Mouse (Mus musculus) lung, postnatal 36 days (tissue): ENCODE data around the gene Gm10130.
"Not testable (repeated sequence)": the region's sequence is repeated elsewhere in the genome, so short reads cannot be mapped to it uniquely, and the experiment has no call there.

Experiments used
- DNase-seq: peaks from one replicate; pipeline ENCODE4 v3.0.0; 2022; ENCODE audit warnings: mixed read lengths

Gm10130 gene

DNA sequence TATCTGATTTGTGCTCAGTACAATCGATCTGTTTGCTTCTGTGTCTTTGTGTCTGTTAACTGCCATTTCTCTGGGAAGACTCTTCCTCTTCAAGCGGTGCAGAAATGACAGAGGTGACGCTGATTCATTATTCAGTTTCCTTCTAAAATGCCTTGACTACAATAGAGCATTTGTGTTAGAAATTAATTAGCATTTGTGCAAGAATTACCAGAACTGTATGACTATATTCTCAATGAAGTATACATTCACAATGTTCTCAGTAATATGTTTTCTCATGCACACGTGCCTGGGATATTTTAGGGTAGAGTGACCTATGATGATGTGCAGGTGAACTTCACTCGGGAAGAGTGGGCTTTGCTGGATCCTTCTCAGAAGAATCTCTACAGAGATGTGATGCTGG lies at the start of gene Gm10130:
Gene Gm10130, plus strand, starts transcription at position 301 of the 400 bp plus-strand sequence.
- DNase-seq = no peak

DNA sequence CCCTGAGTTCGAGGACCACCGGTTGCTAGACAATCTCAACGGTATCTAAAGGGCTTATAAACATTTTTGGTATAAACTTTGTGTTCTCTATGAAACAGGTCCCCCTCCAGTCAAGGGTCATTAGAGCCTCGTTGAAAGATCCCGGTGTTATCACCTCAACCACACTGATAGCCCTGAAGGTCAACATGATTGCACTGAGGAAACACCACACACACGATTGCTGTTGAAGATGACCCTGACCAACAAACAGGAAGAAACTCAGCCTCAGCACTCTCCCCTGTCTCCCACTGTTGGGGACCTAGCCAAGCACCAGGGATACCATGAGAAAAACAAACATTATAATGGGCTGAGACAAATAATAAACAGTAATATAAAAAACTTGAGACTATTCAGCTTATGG lies 29.8 kb upstream of the Gm10130 start:
- no peak for DNase-seq

DNA sequence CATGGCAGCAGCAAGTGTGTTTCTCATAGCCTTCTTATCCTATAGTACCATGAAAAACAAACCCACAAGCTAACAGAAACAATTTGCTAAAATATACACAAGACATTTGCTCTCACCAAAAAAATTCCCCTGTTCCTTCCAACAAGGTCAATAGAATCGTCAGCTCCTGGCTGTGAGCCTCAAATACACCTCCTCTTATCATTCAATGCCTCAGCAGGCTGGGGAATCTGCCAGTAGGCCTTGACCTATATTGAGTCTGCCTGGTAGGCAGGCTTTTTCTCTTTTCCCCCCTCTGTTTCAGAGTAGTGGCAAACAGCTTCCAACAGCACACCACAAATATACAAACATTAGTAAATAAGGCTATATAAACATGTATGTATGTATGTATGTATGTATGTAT lies 24.4 kb upstream of the Gm10130 start:
- no peak for DNase-seq

DNA sequence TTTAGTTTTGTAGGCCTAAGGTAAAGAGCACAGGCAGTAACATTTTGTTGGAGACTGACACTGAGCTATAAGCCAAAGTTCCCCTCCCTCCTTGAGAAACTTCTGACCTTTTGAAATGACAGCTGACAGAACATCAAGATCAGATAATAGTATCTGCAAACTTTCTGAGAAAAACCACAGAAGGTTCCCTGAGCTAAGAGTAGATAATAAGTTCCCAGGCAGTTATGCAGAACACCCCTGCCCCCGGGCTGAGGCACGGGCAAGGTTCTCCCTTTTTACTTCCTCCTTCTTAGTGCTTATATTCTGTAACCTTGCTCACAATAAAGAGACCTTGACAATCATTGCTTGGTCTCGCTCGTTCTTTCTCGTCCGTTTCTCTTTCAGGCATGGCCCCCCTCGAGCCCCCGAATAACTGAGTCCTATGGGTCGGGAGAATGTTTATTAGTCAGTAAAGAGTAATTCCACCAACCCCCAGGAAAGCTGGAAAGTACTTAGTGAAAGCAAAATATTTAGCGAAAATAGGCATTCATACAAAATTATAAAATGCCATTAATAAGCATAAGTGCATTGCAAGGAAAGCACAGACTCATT lies 16.2 kb upstream of the Gm10130 start:
- DNase-seq = peak; percentile 54

DNA sequence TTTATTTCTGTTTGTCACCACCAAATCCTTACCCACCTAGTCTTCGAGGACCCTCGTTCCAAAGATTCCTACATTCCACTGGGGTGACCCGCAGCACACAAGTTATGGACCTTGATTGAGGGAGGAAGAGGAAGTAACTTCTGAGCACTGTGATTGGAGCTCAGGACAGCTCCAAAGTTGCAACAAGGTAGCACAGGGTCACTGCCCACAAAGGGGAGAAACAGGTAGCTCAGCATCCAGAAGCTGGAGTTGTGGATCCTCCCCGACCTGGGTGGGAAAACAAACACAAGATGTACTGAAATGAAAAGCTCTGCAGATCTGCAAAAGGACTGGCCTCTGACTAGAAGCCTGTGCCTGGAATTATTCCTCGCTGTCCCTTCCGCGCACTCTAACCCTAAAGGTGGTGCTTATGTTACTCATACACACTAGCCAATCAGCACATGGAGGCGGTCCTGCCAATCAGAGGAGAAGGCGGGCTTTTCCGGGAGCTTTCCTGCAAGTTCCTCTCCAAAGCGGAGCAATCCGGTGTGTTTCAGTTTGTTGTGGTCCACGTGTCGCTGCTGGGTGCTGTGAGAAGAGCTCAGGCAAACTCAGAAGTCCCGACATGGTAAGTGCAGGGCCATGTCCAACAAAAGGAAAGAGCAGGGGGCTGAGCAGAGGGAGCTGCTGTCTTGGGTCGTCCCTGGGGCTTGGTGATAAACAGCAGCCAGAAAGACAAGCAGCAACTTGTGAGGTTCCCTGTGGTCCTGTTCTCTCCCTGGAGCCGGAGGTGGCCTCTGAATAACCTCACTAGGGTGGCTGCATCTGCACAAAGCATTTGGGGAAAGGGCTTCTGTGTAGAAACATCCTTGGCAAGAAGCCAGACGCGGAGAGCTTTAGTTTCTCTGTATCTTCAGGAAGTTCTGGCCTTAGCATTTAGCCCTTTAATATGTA lies 12.3 kb upstream of the Gm10130 start:
- peak; percentile 97 for DNase-seq

DNA sequence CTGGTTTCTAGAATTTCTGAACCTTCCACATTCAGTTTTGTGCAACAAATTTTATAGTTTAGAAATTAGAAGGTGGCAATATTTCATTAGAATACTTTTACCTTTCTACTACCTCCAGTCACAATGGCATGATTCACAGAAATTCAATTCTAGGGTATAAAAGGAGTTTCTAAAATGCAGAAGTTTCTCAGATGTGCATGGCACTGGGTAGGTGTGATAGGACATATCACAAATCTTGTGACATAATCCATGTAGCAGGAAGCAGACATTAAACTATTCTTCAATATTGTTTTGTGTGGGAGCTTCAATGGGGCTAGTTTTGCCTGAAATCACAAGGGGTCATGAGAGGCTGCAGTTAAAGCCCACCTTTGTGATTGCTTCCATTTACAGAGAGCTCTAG lies 7.4 kb upstream of the Gm10130 start:
- no peak for DNase-seq

DNA sequence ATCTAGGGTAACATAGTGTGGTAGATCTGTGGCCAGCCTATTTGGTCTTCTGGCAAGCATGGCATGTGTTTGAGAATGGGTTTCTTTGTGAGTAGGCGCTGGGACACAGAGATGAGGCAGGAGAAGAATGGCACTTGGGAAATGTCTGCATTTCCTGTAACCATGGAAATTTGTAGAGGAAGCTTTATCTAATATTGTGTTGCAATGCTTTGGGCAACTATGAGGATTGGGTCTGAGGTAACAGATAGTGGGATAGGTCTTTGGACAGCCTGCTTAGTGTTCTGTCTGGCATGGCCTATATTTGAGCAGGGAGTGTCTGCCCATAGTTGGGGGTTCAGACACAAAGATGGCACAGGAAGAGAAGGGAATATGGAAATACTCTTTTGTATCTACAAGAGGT lies 4.5 kb upstream of the Gm10130 start:
- DNase-seq = no peak

DNA sequence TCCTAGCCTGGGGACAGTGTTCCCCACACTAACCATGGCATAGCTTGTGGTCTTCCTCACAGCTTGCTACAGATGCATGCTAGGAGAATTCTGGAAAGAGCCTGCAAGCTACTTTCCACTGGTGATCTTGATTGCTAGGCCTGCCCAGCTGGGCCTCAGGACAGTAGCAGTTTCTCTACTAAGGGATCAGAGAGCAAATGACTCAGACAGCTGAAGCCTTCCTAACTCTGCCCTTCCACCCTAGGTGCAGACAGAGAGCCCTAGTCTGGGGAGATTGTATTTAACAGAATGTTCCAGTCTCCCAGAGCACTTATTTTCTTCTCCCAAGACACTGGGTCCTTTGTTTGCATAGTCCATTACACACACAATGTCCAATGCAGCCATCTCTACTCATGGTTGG lies 33.6 kb downstream of the Gm10130 start:
- not testable (repeated sequence) for DNase-seq

DNA sequence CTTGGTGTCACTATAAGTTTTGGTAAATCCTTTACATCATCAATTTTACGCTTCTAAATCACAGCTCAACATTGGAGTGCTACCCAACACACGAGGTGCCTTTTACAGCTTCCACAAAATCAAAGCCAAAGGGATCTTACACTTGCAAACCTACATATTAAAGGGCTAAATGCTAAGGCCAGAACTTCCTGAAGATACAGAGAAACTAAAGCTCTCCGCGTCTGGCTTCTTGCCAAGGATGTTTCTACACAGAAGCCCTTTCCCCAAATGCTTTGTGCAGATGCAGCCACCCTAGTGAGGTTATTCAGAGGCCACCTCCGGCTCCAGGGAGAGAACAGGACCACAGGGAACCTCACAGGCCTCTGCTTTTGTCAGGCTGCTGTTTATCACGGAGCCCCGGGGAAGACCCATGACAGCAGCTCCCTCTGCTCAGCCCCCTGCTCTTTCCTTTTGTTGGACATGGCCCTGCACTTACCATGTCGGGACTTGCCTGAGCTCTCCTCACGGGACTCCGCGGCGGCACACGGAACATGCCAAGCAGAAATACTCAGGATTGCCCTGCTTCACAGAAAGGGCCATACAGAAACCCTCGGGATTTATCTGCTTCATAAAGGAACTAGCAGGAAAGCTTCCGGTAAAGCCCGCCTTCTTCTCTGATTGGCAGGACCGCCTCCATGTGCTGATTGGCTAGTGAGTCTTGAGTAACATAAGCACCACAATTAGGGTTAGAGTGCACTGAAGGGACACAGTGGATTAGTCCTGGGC lies 38.8 kb downstream of the Gm10130 start, which contains the start of gene 3300002I08Rik:
Gene 3300002I08Rik, minus strand, starts transcription at position 653 of the 765 bp plus-strand sequence.
- DNase-seq = peak; percentile 97

DNA sequence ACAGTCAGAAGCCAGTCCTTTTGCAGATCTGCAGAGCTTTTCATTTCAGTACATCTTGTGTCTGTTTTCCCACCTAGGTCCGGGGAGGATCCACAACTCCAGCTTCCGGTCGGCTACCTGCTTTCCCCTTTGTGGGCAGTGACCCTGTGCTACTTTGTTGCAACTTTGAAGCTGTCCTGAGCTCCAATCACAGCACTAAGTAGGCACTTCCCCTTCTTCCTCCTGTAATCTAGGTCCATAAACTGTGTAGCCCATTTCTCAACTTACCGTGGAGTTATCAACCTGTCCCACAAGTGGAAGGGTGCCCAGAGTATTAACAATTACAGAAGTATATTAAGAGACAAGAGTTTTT lies 39.4 kb downstream of the Gm10130 start:
- DNase-seq = no peak

DNA sequence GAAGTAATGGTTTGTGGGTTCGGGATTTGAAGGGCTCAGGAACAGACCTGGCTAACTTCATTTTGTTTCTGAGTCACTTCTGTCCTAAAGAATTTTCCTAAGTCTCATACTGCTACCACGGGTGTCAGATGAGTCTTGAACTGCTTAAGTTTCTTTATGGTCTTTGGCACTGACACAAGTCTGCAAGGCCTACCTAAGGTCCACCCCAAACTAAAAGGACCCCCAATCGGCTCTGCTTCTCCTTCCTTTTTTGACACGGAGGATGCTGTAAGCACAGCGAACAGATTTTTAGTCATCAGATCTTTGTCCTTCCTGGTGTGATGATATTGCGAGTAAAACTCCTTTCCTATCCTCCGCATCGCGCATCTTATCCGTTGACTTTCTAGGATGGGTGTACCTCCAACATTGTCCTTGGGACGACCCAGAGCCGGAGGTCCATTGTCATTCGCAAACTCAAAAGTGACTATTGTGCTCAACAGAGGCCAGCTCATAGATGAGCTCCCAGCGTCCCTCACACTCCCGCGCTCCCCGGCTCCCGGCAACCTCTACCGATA lies 62.1 kb downstream of the Gm10130 start:
- DNase-seq = not testable (repeated sequence)

DNA sequence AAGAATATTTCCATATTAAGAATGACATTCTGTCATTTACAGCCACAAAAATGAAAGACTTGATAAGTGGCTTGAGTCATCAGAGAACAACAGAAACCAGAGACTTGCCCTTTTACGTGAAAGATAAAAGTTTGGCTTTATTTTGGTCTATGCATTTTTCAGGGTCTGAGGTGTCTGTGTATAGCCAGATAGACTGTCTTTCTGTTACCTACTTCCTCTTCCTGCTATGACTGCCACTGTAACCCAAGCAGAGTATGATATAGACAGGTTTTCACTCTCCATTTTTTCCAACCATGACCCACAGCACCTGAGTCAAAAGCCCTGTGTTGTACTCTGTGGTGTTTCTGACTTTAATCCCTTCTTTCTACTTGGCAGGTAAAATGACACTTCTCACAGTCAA lies 66.7 kb downstream of the Gm10130 start:
- DNase-seq = no peak

DNA sequence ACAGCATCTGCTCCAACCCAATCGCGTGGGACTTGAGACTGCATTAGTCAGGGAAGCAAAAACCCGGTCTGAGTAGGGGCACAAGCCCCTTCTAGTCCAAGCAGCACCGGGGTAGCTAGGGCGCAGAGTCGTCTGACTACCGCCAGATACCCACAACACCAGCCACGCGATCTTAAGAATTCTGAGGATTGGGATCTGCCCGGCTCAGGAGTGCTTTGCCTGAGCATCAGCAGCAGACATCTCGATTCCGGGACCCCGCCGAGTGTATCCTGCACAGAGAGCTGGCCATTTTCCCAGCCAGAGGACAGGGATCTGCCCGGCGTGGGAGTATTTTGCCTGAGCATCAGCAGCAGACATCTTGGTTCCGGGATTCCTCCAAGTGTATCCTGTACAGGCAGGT lies 88.6 kb downstream of the Gm10130 start:
- DNase-seq = not testable (repeated sequence)
